ENCODE assay signal across 8 mouse cellular contexts in genomic region chr1:39575778-39576375, GRCm38 (mm10). TPM values are rescaled to one million over a fixed set of nuclear protein-coding genes. Genes with fewer than 3 reads are reported as not detected.
DNase-seq lines count a peak whose midpoint lies in the region; ATAC-seq and TF ChIP-seq lines count a peak whose summit lies in the region.

No protein-coding gene starts in this region.

- intact Hi-C loops in gastrocnemius, postnatal 14 days (cut with DNase I; ENCODE audit: low total_unique reads) = no loop called here

- H3K4me1 ChIP-seq in lung, embryonic 15.5 days = peaks cover 28% of the 10 kb centered on the region
- peaks cover 8% of the 10 kb centered on the region for H3K4me1 ChIP-seq in hindbrain, postnatal 0 days (ENCODE audit: insufficient read depth, low read length)
- peaks cover 8% of the 10 kb centered on the region for H3K4me1 ChIP-seq in midbrain, postnatal 0 days (ENCODE audit: insufficient read depth, low read length)

- no peaks in the 10 kb centered on the region for H3K36me3 ChIP-seq in lung, embryonic 15.5 days
- no peaks in the 10 kb centered on the region for H3K36me3 ChIP-seq in hindbrain, postnatal 0 days (ENCODE audit: insufficient read depth, low read length)
- no peaks in the 10 kb centered on the region for H3K36me3 ChIP-seq in midbrain, postnatal 0 days (ENCODE audit: insufficient read depth, low read length)

- H3K27me3 ChIP-seq in lung, embryonic 15.5 days = no peaks in the 10 kb centered on the region
- no peaks in the 10 kb centered on the region for H3K27me3 ChIP-seq in hindbrain, postnatal 0 days (ENCODE audit: insufficient read depth, low read length)
- H3K27me3 ChIP-seq in midbrain, postnatal 0 days (ENCODE audit: insufficient read depth, low read length) = no peaks in the 10 kb centered on the region

- peak overlapping the region; percentile 99; the same call in 1 of the 2 replicates for H3K27ac ChIP-seq in lung, embryonic 15.5 days
- H3K27ac ChIP-seq in hindbrain, postnatal 0 days = peak overlapping the region; percentile 97; the same call in 1 of the 2 replicates
- no peak overlapping the region for H3K27ac ChIP-seq in midbrain, postnatal 0 days (ENCODE audit: low read depth, low read length)

- peak overlapping the region; percentile 73 for H3K4me3 ChIP-seq in lung, embryonic 15.5 days
- peak overlapping the region; percentile 94 for H3K4me3 ChIP-seq in hindbrain, postnatal 0 days (ENCODE audit: low read length)
- peak overlapping the region; percentile 68 for H3K4me3 ChIP-seq in midbrain, postnatal 0 days (ENCODE audit: low read depth, low read length)

- H3K9ac ChIP-seq in lung, embryonic 15.5 days = peak overlapping the region; percentile 85
- peak overlapping the region; percentile 94 for H3K9ac ChIP-seq in hindbrain, postnatal 0 days (replicated peaks; ENCODE audit: low read length)
- H3K9ac ChIP-seq in midbrain, postnatal 0 days (replicated peaks; ENCODE audit: low read length, poor library complexity, severe bottlenecking) = no peak overlapping the region; the same call in 1 of the 2 replicates

- ATAC-seq in lung, embryonic 15.5 days (ENCODE audit: borderline replicate concordance, extremely low read depth, low FRiP score, low TSS enrichment) = no peak
- ATAC-seq in hindbrain, postnatal 0 days = no peak
- no peak for ATAC-seq in midbrain, postnatal 0 days (ENCODE audit: low FRiP score)

- no peak for TF ChIP-seq CTCF in hindbrain, postnatal 0 days (IDR thresholded peaks at IDR 0.05; ENCODE audit: low read depth)
- no peak for TF ChIP-seq CTCF in midbrain, postnatal 0 days (IDR thresholded peaks at IDR 0.05)

- no peaks in the 10 kb centered on the region for H3K9me3 ChIP-seq in lung, embryonic 15.5 days
- H3K9me3 ChIP-seq in hindbrain, postnatal 0 days (ENCODE audit: low read length) = no peaks in the 10 kb centered on the region
- no peaks in the 10 kb centered on the region for H3K9me3 ChIP-seq in midbrain, postnatal 0 days (ENCODE audit: low read length)

- peak overlapping the region; percentile 66 for H3K4me2 ChIP-seq in lung, embryonic 15.5 days
- peak overlapping the region; percentile 62 for H3K4me2 ChIP-seq in hindbrain, postnatal 0 days (ENCODE audit: low read depth, low read length)
- peak overlapping the region; percentile 80 for H3K4me2 ChIP-seq in midbrain, postnatal 0 days (ENCODE audit: low read depth, low read length, poor library complexity, severe bottlenecking)

- WGBS in lung, embryonic 15.5 days = 6% methylated on average over 8 of the region's 8 CpGs
- 18% methylated on average over 8 of the region's 8 CpGs for WGBS in hindbrain, postnatal 0 days
- 21% methylated on average over 8 of the region's 8 CpGs for whole genome bisulfite sequencing in midbrain, postnatal 0 days

- no peak for DNase-seq in lung, postnatal 10 days
- DNase-seq in c-Kit-positive CD71-positive TER-119-positive erythroid progenitor cells, embryonic 14.5 days (ENCODE audit: low spot score) = peak; percentile 51
- no peak for DNase-seq in hindbrain, postnatal 0 days (ENCODE audit: low spot score)
- no peak for DNase-seq in midbrain, postnatal 0 days (ENCODE audit: low spot score)
- DNase-seq in layer of hippocampus, postnatal 36 days = no peak
- no peak for DNase-seq in gastrocnemius, postnatal 14 days
- DNase-seq in testis, postnatal 14 days (ENCODE audit: low spot score) = no peak

RNA-seq across cellular contexts. Expression of gene Rnf149, which starts 1.3 kb away (rescaled TPM):
- 28.8 and 30.7 TPM in 2 replicates for polyA plus RNA-seq in lung, embryonic 15.5 days (2015; fragmentation: Nextera tagmentation; extraction: Ambion mirVana)
- 13.0 and 14.5 TPM in 2 replicates for total RNA-seq in hindbrain, postnatal 0 days (2014; rRNA removed)
- polyA plus RNA-seq in hindbrain, postnatal 0 days (2015; fragmentation: Nextera tagmentation; extraction: Ambion mirVana) = 22.3 and 24.4 TPM in 2 replicates
- 13.0 and 22.2 TPM in 2 replicates for total RNA-seq in midbrain, postnatal 0 days (2014; rRNA removed)
- 16.5 and 20.6 TPM in 2 replicates for polyA plus RNA-seq in midbrain, postnatal 0 days (2015; fragmentation: Nextera tagmentation; extraction: Ambion mirVana)
- 10 to 100 TPM; 32.3 to 34.8 TPM for total RNA-seq in layer of hippocampus, postnatal 36 days (2021)
- total RNA-seq in gastrocnemius, postnatal 14 days (2021) = 1 to 10 TPM; 8.3 to 8.5 TPM

RNA-seq across cellular contexts. Expression of gene Cnot11, which starts 41.1 kb away (rescaled TPM):
- polyA plus RNA-seq in lung, embryonic 15.5 days (2015; fragmentation: Nextera tagmentation; extraction: Ambion mirVana) = 21.2 and 21.5 TPM in 2 replicates
- total RNA-seq in hindbrain, postnatal 0 days (2014; rRNA removed) = 26.4 and 31.7 TPM in 2 replicates
- polyA plus RNA-seq in hindbrain, postnatal 0 days (2015; fragmentation: Nextera tagmentation; extraction: Ambion mirVana) = 12.3 and 12.7 TPM in 2 replicates
- 28.8 and 32.3 TPM in 2 replicates for total RNA-seq in midbrain, postnatal 0 days (2014; rRNA removed)
- polyA plus RNA-seq in midbrain, postnatal 0 days (2015; fragmentation: Nextera tagmentation; extraction: Ambion mirVana) = 9.4 and 9.6 TPM in 2 replicates
- total RNA-seq in layer of hippocampus, postnatal 36 days (2021) = 10 to 100 TPM; 22.5 to 22.8 TPM
- 10 to 100 TPM; 15.7 to 16.6 TPM for total RNA-seq in gastrocnemius, postnatal 14 days (2021)
